Mouse (Mus musculus) myocyte (in vitro differentiated cells): ENCODE data around the gene Tacc2.

Experiments
- CEBPB ChIP-seq: IDR thresholded peaks from 2 replicates; pipeline ENCODE4 v1.6.1; 2011; ENCODE audit warnings: mild to moderate bottlenecking, moderate library complexity; ENCODE audit not compliant: poor library complexity, insufficient read depth, severe bottlenecking
- E2F4 ChIP-seq: IDR thresholded peaks from one replicate; pipeline ENCODE4 v1.6.1; 2011; ENCODE audit warnings: mild to moderate bottlenecking, control low read depth, moderate library complexity; ENCODE audit not compliant: insufficient read depth
- MAX ChIP-seq: IDR thresholded peaks from one replicate; pipeline ENCODE4 v1.6.1; 2011; ENCODE audit warnings: low read depth, mild to moderate bottlenecking, control low read depth
- POLR2A ChIP-seq: IDR thresholded peaks from one replicate; pipeline ENCODE4 v1.6.1; 2011; ENCODE audit warnings: low read depth, mild to moderate bottlenecking, control low read depth, moderate library complexity; ENCODE audit not compliant: insufficient read length
- POLR2AphosphoS2 ChIP-seq: IDR thresholded peaks from one replicate; pipeline ENCODE4 v1.6.1; 2011; ENCODE audit warnings: low read depth, control low read depth; ENCODE audit not compliant: insufficient read length
- TCF12 ChIP-seq: IDR thresholded peaks from one replicate; pipeline ENCODE4 v1.6.1; 2011; ENCODE audit warnings: mild to moderate bottlenecking, control low read depth; ENCODE audit not compliant: poor library complexity, insufficient read depth, severe bottlenecking
- TCF3 ChIP-seq: IDR thresholded peaks from one replicate; pipeline ENCODE4 v1.6.1; 2011; ENCODE audit warnings: low read depth, control low read depth; ENCODE audit not compliant: insufficient read length

- TF ChIP-seq POLR2A (no peak), TCF12 (no peak), MAX (no peak), TCF3 (no peak), CEBPB (no peak), POLR2AphosphoS2 (no peak), E2F4 (no peak)
Measured at GRCm38 (mm10) chr7:130808694-130809093, 231.5 kb downstream of the Tacc2 start.
